Mouse (Mus musculus) G1E (cell line): ENCODE measurements around the gene Agr2. TPM values are rescaled to one million over a fixed set of nuclear protein-coding genes. Genes with fewer than 3 reads are reported as not detected.

Experiments used
- ATAC-seq: 2 replicates; pipeline ENCODE4 v1.8.0; 2016; ENCODE audit warnings: mild to moderate bottlenecking; ENCODE audit not compliant: insufficient number of reproducible peaks, poor library complexity, low FRiP score, severe bottlenecking; ENCODE audit errors: extremely low read depth
- DNase-seq: peaks from one replicate; pipeline ENCODE4 v3.0.0; 2012; ENCODE audit warnings: low spot score
- H3K27me3 ChIP-seq: 2 replicates; pipeline ENCODE4 v1.6.1; 2012; ENCODE audit warnings: mild to moderate bottlenecking, low read length, inconsistent platforms; ENCODE audit not compliant: insufficient read depth
- H3K36me3 ChIP-seq: replicated peaks from 2 replicates; pipeline ENCODE3; 2012; ENCODE audit warnings: mild to moderate bottlenecking, inconsistent platforms
- H3K4me1 ChIP-seq: 2 replicates; pipeline ENCODE4 v1.6.1; 2012; ENCODE audit warnings: low read depth, low read length, inconsistent platforms, mixed read lengths; ENCODE audit not compliant: insufficient read depth
- H3K4me3 ChIP-seq: 2 replicates; pipeline ENCODE4 v1.5.1; 2012; ENCODE audit warnings: low read depth, mild to moderate bottlenecking, inconsistent platforms, low read length, moderate library complexity, mixed read lengths
- H3K9me3 ChIP-seq: replicated peaks from 2 replicates; pipeline ENCODE4 v1.6.1; 2012; ENCODE audit warnings: inconsistent platforms
- CTCF ChIP-seq: IDR thresholded peaks from 2 replicates; pipeline ENCODE4 v1.5.1; 2012; ENCODE audit warnings: low read depth, low read length, inconsistent platforms, mixed read lengths
- GATA1 ChIP-seq: IDR thresholded peaks from 2 replicates; pipeline ENCODE4 v1.6.1; 2012; ENCODE audit warnings: borderline replicate concordance, low read length, inconsistent platforms, mixed read lengths
- GATA2 ChIP-seq: IDR thresholded peaks from 2 replicates; pipeline ENCODE4 v1.6.1; 2012; ENCODE audit warnings: low read depth, low read length, inconsistent platforms, borderline replicate concordance
- POLR2AphosphoS5 ChIP-seq: IDR thresholded peaks from 2 replicates; pipeline ENCODE4 v1.6.1; 2012; ENCODE audit warnings: low read depth, low read length, inconsistent platforms; ENCODE audit not compliant: insufficient replicate concordance
- TAL1 ChIP-seq: conservative IDR thresholded peaks from 2 replicates; pipeline ENCODE4 v1.6.1; 2012; ENCODE audit warnings: low read depth, low read length, inconsistent platforms, mixed read lengths
- polyA plus RNA-seq: library from polyadenylated mRNA; stranded (reverse); fragments of >175 nt; gene quantifications from 2 replicates; pipeline ENCODE4 v1.2.3, GENCODE M21; 2012
- total RNA-seq, 2 experiments: library from RNA; stranded (forward) in 1 of 2; stranded (reverse) in 1 of 2; fragments of 200-1000 nt in 1 of 2; fragments of >200 nt in 1 of 2; fragmentation: Nextera tagmentation in 1 of 2; gene quantifications; 2 replicates each; pipeline ENCODE4 v1.2.3; 2014 to 2017

Agr2 gene
- total and polyA plus RNA-seq, 3 experiments: 0.33 TPM; not detected in 2

DNA sequence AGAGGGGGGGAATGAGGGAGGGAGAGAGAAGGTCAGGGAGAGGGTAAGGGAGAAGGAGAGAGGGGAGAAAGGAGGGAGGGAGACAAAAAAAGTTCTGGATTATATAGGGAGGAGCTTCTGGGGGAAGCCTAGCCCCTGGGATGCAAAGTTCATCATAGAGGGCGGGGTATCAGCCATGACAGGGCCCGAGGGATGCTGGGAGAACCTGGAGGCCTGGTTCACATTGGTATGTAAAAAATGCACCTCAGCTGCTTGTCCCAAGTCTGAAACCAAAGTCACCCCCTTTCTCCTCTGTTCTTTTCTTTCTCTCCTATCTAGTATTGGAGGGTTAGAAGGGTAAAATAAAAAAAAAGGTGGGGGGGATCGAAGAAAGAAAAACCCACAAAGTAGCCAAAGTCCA, 27.4 kb downstream of the Agr2 start:
- H3K4me3 ChIP-seq: no peak overlapping the region
- H3K36me3 ChIP-seq: no peaks in the 10 kb centered on the region
- ATAC-seq (no peak), DNase-seq (no peak)
- H3K27me3 ChIP-seq: no peaks in the 10 kb centered on the region
- TF ChIP-seq GATA1: no peak
- TF ChIP-seq POLR2AphosphoS5: no peak
- TF ChIP-seq TAL1: no peak
- TF ChIP-seq GATA2: no peak
- no peak for TF ChIP-seq CTCF
- 0 out of 2 replicates have a peak, but pooled peaks cover 3% of the 10 kb centered on the region for H3K4me1 ChIP-seq
- peaks cover 9% of the 10 kb centered on the region; the same call in 1 of the 2 replicates for H3K9me3 ChIP-seq

DNA sequence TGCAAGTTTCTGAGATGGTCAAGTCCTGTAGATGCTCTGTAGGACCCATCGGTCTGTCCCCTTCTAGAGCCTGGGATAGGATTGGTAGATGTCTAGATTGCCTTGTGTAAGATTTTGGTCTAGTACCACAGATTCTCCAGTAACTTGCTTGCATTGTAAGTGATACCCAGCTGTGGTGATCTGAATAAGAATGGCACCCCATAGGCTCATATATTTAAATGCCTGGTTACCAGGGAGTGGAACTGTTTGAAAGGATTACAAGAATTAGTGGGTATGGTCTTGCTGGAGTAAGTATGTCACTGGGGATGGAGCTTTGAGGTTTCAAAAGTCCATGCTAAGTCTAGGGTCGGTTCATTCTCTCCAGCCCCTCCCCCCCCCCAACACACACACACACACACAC, 28.0 kb downstream of the Agr2 start:
- Histone ChIP-seq H3K4me3 (no peak overlapping the region), H3K27me3 (no peaks in the 10 kb centered on the region), H3K4me1 (0 out of 2 replicates have a peak, but pooled peaks cover 2% of the 10 kb centered on the region), H3K9me3 (peaks cover 9% of the 10 kb centered on the region; the same call in 1 of the 2 replicates), H3K36me3 (no peaks in the 10 kb centered on the region)
- no peak for TF ChIP-seq POLR2AphosphoS5
- no peak for TF ChIP-seq TAL1
- TF ChIP-seq CTCF: no peak
- no peak for DNase-seq
- no peak for ATAC-seq

DNA sequence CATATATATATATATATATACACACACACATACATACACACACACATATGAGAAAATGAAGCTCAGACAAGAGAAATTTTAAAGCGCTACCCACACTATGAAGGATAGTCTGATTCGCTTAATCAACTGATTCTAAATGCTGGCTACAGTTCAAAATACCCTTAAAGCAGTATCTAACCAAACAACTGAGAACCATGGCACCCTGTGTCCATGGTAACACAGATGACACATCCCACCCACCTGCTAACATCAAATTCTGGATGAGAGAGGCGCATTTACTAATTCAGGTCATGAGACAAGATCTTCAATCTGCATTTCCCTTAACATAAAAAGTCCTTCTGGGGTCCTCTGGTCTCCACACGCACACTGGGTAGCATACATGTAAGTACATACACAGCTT, 33.4 kb downstream of the Agr2 start:
- DNase-seq (no peak), ATAC-seq (no peak)
- TF ChIP-seq GATA1 (no peak), TAL1 (no peak), POLR2AphosphoS5 (no peak), GATA2 (no peak), CTCF (no peak)
- Histone ChIP-seq H3K9me3 (0 out of 2 replicates have a peak, but pooled peaks cover 2% of the 10 kb centered on the region), H3K4me1 (no peaks in the 10 kb centered on the region), H3K27me3 (no peaks in the 10 kb centered on the region; the same call in 1 of the 2 replicates), H3K36me3 (no peaks in the 10 kb centered on the region), H3K4me3 (no peak overlapping the region)

GRCm38 (mm10) chr12:36027171-36027570, 34.5 kb downstream of the Agr2 start:
- no peaks in the 10 kb centered on the region for H3K9me3 ChIP-seq
- no peak for ATAC-seq
- H3K4me3 ChIP-seq: no peak overlapping the region
- no peaks in the 10 kb centered on the region for H3K4me1 ChIP-seq
- no peaks in the 10 kb centered on the region; the same call in 1 of the 2 replicates for H3K27me3 ChIP-seq
- TF ChIP-seq CTCF: no peak
- no peak for TF ChIP-seq TAL1
- no peak for TF ChIP-seq GATA2
- no peak for TF ChIP-seq GATA1
- no peak for TF ChIP-seq POLR2AphosphoS5
- no peaks in the 10 kb centered on the region for H3K36me3 ChIP-seq
- no peak for DNase-seq

DNA sequence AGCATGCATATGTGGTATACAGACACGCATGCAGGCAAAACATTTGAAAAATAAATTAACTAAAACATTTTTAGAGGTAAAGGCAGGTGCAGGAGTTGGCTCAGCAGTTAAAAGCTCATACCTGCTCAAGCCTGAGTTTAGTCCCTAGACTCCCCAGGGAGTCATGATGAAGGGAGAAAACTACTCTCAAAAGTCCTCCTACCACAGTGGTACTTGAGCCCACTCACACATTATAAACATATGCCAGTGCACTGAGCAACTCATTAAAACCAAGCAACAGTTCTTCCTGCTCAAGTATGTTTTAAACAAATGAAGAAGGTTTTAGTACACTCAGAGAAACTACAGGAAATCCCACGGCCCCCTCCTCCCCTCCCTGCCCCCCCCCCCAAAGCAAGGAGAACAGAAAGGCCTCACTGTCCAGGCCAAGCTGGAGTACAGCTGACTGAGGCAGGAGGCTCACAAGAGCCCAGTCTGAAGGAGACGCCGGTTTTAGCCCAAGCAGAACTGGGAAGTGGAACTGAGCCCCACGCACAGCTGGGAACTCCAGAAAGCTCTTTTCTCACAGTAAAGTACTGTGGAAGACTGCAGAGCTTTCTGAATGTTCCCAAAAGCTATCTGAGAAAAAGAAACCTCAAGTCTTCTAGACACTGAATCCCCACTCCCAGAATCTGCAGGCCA, 36.4 kb downstream of the Agr2 start:
- ATAC-seq (no peak), DNase-seq (no peak)
- no peak for TF ChIP-seq CTCF
- TF ChIP-seq GATA2: no peak
- no peak for TF ChIP-seq TAL1
- no peak for TF ChIP-seq POLR2AphosphoS5
- TF ChIP-seq GATA1: no peak
- Histone ChIP-seq H3K9me3 (no peaks in the 10 kb centered on the region), H3K4me3 (no peak overlapping the region), H3K4me1 (no peaks in the 10 kb centered on the region), H3K27me3 (no peaks in the 10 kb centered on the region; the same call in 1 of the 2 replicates), H3K36me3 (no peaks in the 10 kb centered on the region)

- DNase-seq (no peak), ATAC-seq (no peak)
- Histone ChIP-seq H3K4me1 (no peaks in the 10 kb centered on the region), H3K36me3 (no peaks in the 10 kb centered on the region), H3K4me3 (no peak overlapping the region), H3K9me3 (no peaks in the 10 kb centered on the region), H3K27me3 (no peaks in the 10 kb centered on the region; the same call in 1 of the 2 replicates)
- TF ChIP-seq GATA1: no peak
- no peak for TF ChIP-seq TAL1
- TF ChIP-seq POLR2AphosphoS5: no peak
- no peak for TF ChIP-seq CTCF
These were observed 37.0 kb downstream of the Agr2 start for GRCm38 (mm10) chr12:36029687-36030086.
